9 mouse cellular contexts compared by ENCODE assay signal in genomic region chr6:17763963-17764659, GRCm38 (mm10).
DNase-seq lines count a peak whose midpoint lies in the region; ATAC-seq and TF ChIP-seq lines count a peak whose summit lies in the region.
"Had no signal": no experiment of that assay in that cellular context is flagged by ENCODE, and none has a peak within 500 bp of the region (broad histone marks: within the 10 kb centered on the region; RNA-seq: fewer than 3 reads in every experiment).

No protein-coding gene starts in this region.

- no peak for TF ChIP-seq CTCF in hindbrain, postnatal 0 days (IDR thresholded peaks at IDR 0.05; ENCODE audit: low read depth)

- H3K4me2 ChIP-seq in kidney, embryonic 15.5 days: no peak overlapping the region
- H3K4me2 ChIP-seq in hindbrain, postnatal 0 days (ENCODE audit: low read depth, low read length): no peak overlapping the region
- H3K4me2 ChIP-seq: limb, embryonic 13.5 days had no signal

- H3K4me1 ChIP-seq in kidney, embryonic 15.5 days: 0 out of 2 replicates have a peak, but pooled peaks cover 6% of the 10 kb centered on the region
- H3K4me1 ChIP-seq in hindbrain, postnatal 0 days (ENCODE audit: insufficient read depth, low read length): peaks cover 19% of the 10 kb centered on the region

- H3K36me3 ChIP-seq in kidney, embryonic 15.5 days: no peaks in the 10 kb centered on the region
- H3K36me3 ChIP-seq in hindbrain, postnatal 0 days (ENCODE audit: insufficient read depth, low read length): no peaks in the 10 kb centered on the region
- H3K36me3 ChIP-seq: limb, embryonic 13.5 days had no signal

- WGBS in kidney, embryonic 15.5 days: 65% methylated on average over 9 of the region's 9 CpGs
- WGBS in hindbrain, postnatal 0 days: 71% methylated on average over 9 of the region's 9 CpGs

- H3K9me3 ChIP-seq in kidney, embryonic 15.5 days (replicated peaks): no peaks in the 10 kb centered on the region
- H3K9me3 ChIP-seq in hindbrain, postnatal 0 days (ENCODE audit: low read length): no peaks in the 10 kb centered on the region
- H3K9me3 ChIP-seq: limb, embryonic 13.5 days had no signal

- no peak overlapping the region for H3K9ac ChIP-seq in kidney, embryonic 15.5 days
- H3K9ac ChIP-seq in hindbrain, postnatal 0 days (replicated peaks; ENCODE audit: low read length): no peak overlapping the region
- H3K9ac ChIP-seq: limb, embryonic 13.5 days had no signal

- no peak for DNase-seq in kidney, postnatal 10 days
- DNase-seq in c-Kit-positive CD71-positive TER-119-positive erythroid progenitor cells, embryonic 14.5 days (ENCODE audit: low spot score): peak; percentile 68
- no peak for DNase-seq in hindbrain, postnatal 0 days (ENCODE audit: low spot score)
- peak; percentile 6 to 12 for DNase-seq in monocyte, adult 2 months (ENCODE audit: low read depth in 1 of 2, low spot score in 2 of 2)
- DNase-seq in embryo, embryonic 11 days: no peak
- DNase-seq in cerebellum, postnatal 25 days: no peak
- DNase-seq in thymus, postnatal 10 days (ENCODE audit: low spot score in 2 of 2): no peak

- H3K27ac ChIP-seq in kidney, embryonic 15.5 days: no peak overlapping the region
- peak overlapping the region; percentile 20 for H3K27ac ChIP-seq in hindbrain, postnatal 0 days
- H3K27ac ChIP-seq: limb, embryonic 13.5 days had no signal

- 0 out of 2 replicates have a peak, but pooled peaks have one; percentile 25 for ATAC-seq in kidney, embryonic 15.5 days (replicated peaks; ENCODE audit: low FRiP score)
- no peak for ATAC-seq in hindbrain, postnatal 0 days

- no peak overlapping the region for H3K4me3 ChIP-seq in kidney, embryonic 15.5 days (replicated peaks)
- no peak overlapping the region for H3K4me3 ChIP-seq in hindbrain, postnatal 0 days (ENCODE audit: low read length)
- H3K4me3 ChIP-seq: limb, embryonic 13.5 days had no signal

- no peaks in the 10 kb centered on the region for H3K27me3 ChIP-seq in kidney, embryonic 15.5 days
- H3K27me3 ChIP-seq in hindbrain, postnatal 0 days (ENCODE audit: insufficient read depth, low read length): no peaks in the 10 kb centered on the region
- H3K27me3 ChIP-seq: limb, embryonic 13.5 days had no signal

Comparison
In these comparisons a context has a peak if more than half of its experiments do, and no peak if none do; other contexts are left out.
1. DNase-seq: peak in c-Kit-positive CD71-positive TER-119-positive erythroid progenitor cells, embryonic 14.5 days (single experiment) and monocyte, adult 2 months (2 of 2); none in kidney, postnatal 10 days (single experiment), hindbrain, postnatal 0 days (single experiment), embryo, embryonic 11 days (single experiment), cerebellum, postnatal 25 days (0 of 2) and thymus, postnatal 10 days (0 of 2).